Mouse (Mus musculus) midbrain, embryonic 16.5 days (tissue): ENCODE results near the gene Stc2. TPM values are rescaled to one million over a fixed set of nuclear protein-coding genes. Genes with fewer than 3 reads are reported as not detected.

ENCODE experiments used
- ATAC-seq: fragments of 200-750 bp; cut with Nextera tagmentation; 2 replicates; pipeline ENCODE4 v1.8.0; 2017; ENCODE audit warnings: moderate TSS enrichment
- H3K27ac ChIP-seq: fragments of 300-500 bp; sonication (generic); 2 replicates; pipeline ENCODE4 v1.5.1; 2014; ENCODE audit warnings: mild to moderate bottlenecking, low read length, mixed read lengths
- H3K27me3 ChIP-seq: fragments of 300-500 bp; sonication (generic); 2 replicates; pipeline ENCODE4 v1.6.1; 2014; ENCODE audit warnings: low read depth, low read length, mixed read lengths; ENCODE audit not compliant: control insufficient read depth, insufficient read depth
- H3K36me3 ChIP-seq: fragments of 300-500 bp; sonication (generic); 2 replicates; pipeline ENCODE4 v1.6.1; 2014; ENCODE audit warnings: mild to moderate bottlenecking, low read length, moderate library complexity, mixed read lengths; ENCODE audit not compliant: control insufficient read depth, insufficient read depth
- H3K4me1 ChIP-seq: fragments of 300-500 bp; sonication (generic); 2 replicates; pipeline ENCODE4 v1.6.1; 2014; ENCODE audit warnings: mild to moderate bottlenecking, low read length, mixed read lengths; ENCODE audit not compliant: control insufficient read depth, insufficient read depth
- H3K4me2 ChIP-seq: fragments of 300-500 bp; sonication (generic); 2 replicates; pipeline ENCODE4 v1.6.1; 2014; ENCODE audit warnings: mild to moderate bottlenecking, low read length, mixed read lengths
- H3K4me3 ChIP-seq: fragments of 300-500 bp; sonication (generic); 2 replicates; pipeline ENCODE4 v1.5.1; 2014; ENCODE audit warnings: low read depth, mild to moderate bottlenecking, low read length, moderate library complexity, mixed read lengths
- H3K9ac ChIP-seq: fragments of 300-500 bp; sonication (generic); 2 replicates; pipeline ENCODE4 v1.6.1; 2014; ENCODE audit warnings: low read depth, low read length, mixed read lengths
- H3K9me3 ChIP-seq: fragments of 300-500 bp; sonication (generic); replicated peaks from 2 replicates; pipeline ENCODE4 v1.6.1; 2014; ENCODE audit warnings: mild to moderate bottlenecking, low read length, mixed read lengths; ENCODE audit not compliant: control insufficient read depth, poor library complexity, severe bottlenecking
- WGBS: fragments of 180-500 bp; shearing (Covaris S2); extraction: QIAGEN DNeasy Blood & Tissue Kit; methylation state at CpG from one replicate; pipeline ENCODE4 v1.1.7; 2014; 5-methylcytosine and 5-hydroxymethylcytosine counted together
- polyA plus RNA-seq: library from polyadenylated mRNA; unstranded; fragments of >200 nt; fragmentation: Nextera tagmentation; extraction: Ambion mirVana; gene quantifications from 2 replicates; pipeline ENCODE4 v1.2.1, GENCODE M21; 2015

Stc2 gene
- polyA plus RNA-seq, 1 experiment from 2014 or later = 1.1 TPM

DNA sequence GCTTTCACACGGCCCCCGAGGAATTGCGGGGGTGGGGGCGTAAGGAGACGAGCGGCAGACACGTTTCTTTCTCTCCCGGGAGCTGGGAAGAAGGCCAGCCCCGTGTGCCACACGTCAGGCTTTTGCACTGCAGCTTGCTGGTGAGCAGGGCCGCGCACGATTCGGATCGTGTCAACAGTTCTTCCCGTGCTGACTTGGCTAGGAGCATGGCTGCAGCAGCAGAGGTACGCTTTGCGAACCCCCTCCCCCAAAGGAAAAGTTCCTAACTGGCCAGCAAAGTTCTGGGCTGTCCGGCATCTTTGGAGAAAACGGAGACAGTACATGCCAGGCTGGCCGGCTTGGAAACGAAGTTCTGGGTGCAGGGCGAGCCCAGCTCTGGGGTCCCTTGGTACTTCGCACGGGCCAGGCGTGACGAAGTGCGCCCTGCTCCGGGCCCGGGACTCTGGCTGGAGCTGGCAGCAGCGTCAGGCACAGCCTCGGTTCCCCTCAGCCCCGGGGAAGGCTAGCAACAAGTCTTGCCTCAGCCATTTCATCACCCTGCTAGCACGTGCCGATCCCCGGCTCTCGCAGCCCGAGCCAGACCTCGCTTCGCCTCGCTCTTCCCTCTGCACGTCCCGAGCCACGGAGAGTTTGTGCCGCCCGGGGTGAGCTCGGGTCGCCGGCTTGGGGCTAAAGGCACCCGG, 768 bp downstream of the Stc2 start:
- H3K27ac ChIP-seq = peak overlapping the region; percentile 38; the same call in 1 of the 2 replicates
- under 1% methylated on average over 49 of the region's 50 CpGs for WGBS
- H3K4me3 ChIP-seq = peak overlapping the region; percentile 73
- no peaks in the 10 kb centered on the region for H3K36me3 ChIP-seq
- H3K9me3 ChIP-seq = no peaks in the 10 kb centered on the region
- peaks cover 20% of the 10 kb centered on the region for H3K27me3 ChIP-seq
- ATAC-seq = peak; percentile 78
- H3K4me1 ChIP-seq = peaks cover 16% of the 10 kb centered on the region
- peak overlapping the region; percentile 73 for H3K9ac ChIP-seq
- peak overlapping the region; percentile 100 for H3K4me2 ChIP-seq

DNA sequence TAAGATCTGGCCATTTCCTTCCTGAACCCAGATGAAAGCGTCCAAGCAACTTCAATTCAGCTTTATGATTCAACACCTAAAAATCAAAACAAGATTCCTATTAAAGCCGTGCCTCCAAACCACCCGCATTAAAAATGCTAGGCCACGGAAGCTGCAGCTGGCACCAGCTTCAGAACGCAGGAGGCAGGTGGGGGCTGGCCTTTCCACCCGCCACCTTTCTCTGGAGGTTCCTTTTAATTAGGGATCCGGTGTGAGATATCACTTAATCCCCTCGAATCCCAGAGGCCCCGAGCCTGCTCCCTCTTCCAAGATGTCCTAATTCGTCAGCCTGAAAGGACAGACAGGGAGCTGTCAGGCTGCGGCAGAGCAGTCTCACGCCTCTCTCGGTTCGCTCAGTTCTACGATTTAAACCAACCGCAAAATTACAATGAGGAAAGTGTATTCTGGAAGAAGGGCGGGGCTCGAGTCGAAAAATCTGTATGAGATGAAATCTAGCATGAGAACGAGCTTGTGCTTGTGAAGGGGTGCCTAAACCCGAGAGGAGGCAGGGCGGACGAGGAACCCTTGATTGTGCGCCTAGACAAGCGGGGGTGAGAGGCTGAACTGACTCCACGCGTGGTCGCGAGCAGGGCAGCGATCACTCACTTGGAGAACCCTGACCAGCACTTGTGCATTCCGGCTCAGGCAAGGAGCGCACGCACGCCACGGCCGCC, 1.5 kb downstream of the Stc2 start:
- H3K27me3 ChIP-seq = peaks cover 20% of the 10 kb centered on the region
- no peak overlapping the region for H3K27ac ChIP-seq
- H3K4me3 ChIP-seq = peak overlapping the region; percentile 73
- peak overlapping the region; percentile 100 for H3K4me2 ChIP-seq
- no peaks in the 10 kb centered on the region for H3K9me3 ChIP-seq
- peak; percentile 36 for ATAC-seq
- H3K4me1 ChIP-seq = peaks cover 16% of the 10 kb centered on the region
- no peaks in the 10 kb centered on the region for H3K36me3 ChIP-seq
- H3K9ac ChIP-seq = peak overlapping the region; percentile 73
- WGBS = 1% methylated on average over 36 of the region's 36 CpGs

DNA sequence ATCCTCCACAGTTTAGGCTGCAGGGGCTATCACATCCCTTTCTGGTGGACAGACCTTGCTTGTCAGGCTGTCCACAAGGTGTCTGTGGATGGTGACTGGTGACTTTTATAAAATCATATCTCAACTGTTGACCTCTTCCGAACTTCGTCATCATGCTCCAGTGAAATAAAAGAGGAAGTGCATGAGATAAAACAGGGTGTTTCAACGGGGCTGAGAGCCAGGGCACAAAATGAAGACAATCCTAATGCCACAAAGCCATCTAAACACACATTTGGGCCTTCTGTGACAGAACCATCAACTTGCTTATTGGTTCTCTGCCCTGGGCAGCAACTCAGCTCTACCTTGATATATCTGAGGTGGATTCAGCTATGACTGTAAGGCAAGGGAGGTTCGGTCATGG, 3.0 kb downstream of the Stc2 start:
- ATAC-seq = no peak

DNA sequence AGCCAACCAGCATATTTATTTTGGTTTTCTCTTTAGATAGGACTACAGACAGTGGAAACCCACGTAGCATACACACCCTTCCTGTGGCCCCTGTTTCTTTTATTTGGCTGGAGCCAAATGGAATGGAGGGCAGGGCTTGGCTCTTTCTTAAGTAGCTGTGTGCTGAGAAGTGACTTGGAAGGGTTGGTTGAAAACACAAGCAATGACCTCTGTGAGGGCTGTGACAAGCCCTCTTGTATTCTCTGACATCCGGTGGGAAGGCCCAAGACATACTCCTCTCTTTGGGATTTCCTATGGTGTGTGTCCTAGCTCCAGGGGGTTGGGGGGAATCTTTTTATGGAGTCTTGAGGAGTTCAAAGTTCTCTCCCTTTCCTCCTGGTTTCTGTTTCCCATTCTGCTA, 3.5 kb downstream of the Stc2 start:
- 80% methylated on average over 2 of the region's 2 CpGs for WGBS
- H3K9me3 ChIP-seq = no peaks in the 10 kb centered on the region
- H3K36me3 ChIP-seq = no peaks in the 10 kb centered on the region
- no peak overlapping the region for H3K4me3 ChIP-seq
- ATAC-seq = no peak
- peaks cover 15% of the 10 kb centered on the region for H3K4me1 ChIP-seq
- no peak overlapping the region for H3K9ac ChIP-seq
- H3K4me2 ChIP-seq = no peak overlapping the region
- peaks cover 10% of the 10 kb centered on the region for H3K27me3 ChIP-seq
- no peak overlapping the region for H3K27ac ChIP-seq

More for the DNA sequence above, 3.0 kb downstream of the Stc2 start:
- Histone ChIP-seq H3K4me3 (no peak overlapping the region), H3K36me3 (no peaks in the 10 kb centered on the region), H3K27me3 (peaks cover 14% of the 10 kb centered on the region), H3K9me3 (no peaks in the 10 kb centered on the region), H3K27ac (no peak overlapping the region), H3K9ac (no peak overlapping the region), H3K4me1 (peaks cover 16% of the 10 kb centered on the region), H3K4me2 (no peak overlapping the region)
- WGBS = 93% methylated on average over 4 of the region's 4 CpGs

DNA sequence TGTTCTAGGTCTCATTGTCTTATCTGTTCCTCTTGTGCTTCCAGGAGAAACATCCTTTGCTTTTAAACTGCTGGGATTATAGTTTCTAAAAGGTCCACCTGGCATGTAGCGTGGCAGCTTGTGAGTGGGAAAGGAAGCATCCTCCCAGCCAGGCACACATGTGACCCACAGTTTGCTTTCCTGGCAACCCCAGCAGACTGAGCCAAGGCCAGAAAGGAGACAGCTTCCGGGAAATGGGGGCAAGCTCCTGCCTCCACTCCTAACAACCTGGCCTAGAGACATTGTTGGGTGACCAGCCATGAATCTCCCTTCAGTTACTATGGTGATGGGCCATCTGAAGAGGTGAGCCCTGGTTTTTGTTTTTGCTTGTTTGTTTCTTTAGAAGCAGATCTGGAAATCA, 3.9 kb downstream of the Stc2 start:
- ATAC-seq = no peak
- WGBS = 84% methylated on average over 2 of the region's 2 CpGs

DNA sequence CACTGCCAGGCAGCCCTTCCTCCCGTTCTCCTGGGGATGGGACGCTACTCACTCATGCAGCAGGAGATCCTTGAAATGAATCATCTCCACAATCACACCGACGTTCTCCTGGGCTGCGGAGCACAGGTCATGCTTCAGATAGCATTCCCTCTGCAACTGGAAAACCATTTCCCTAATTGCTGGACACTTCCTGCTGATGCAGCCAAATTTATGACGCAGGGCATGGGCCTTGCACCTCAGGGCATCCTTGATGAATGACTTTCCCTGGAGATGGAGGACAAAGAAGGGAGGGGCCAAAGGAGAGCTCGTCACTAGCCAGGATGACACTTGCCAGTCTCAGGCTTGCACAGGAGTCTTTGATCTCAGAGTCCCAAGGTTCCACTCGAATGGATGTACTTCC, 4.6 kb downstream of the Stc2 start:
- 75% methylated on average over 8 of the region's 8 CpGs for WGBS
- Histone ChIP-seq H3K27me3 (no peaks in the 10 kb centered on the region), H3K9me3 (no peaks in the 10 kb centered on the region), H3K4me1 (peaks cover 3% of the 10 kb centered on the region), H3K4me3 (no peak overlapping the region), H3K27ac (no peak overlapping the region), H3K4me2 (no peak overlapping the region), H3K36me3 (no peaks in the 10 kb centered on the region), H3K9ac (no peak overlapping the region)
- ATAC-seq = no peak

More for the DNA sequence above, 3.9 kb downstream of the Stc2 start:
- no peak overlapping the region for H3K4me2 ChIP-seq
- no peak overlapping the region for H3K27ac ChIP-seq
- H3K9ac ChIP-seq = no peak overlapping the region
- H3K9me3 ChIP-seq = no peaks in the 10 kb centered on the region
- no peaks in the 10 kb centered on the region for H3K36me3 ChIP-seq
- H3K27me3 ChIP-seq = peaks cover 6% of the 10 kb centered on the region; the same call in 1 of the 2 replicates
- peaks cover 10% of the 10 kb centered on the region for H3K4me1 ChIP-seq
- no peak overlapping the region for H3K4me3 ChIP-seq

DNA sequence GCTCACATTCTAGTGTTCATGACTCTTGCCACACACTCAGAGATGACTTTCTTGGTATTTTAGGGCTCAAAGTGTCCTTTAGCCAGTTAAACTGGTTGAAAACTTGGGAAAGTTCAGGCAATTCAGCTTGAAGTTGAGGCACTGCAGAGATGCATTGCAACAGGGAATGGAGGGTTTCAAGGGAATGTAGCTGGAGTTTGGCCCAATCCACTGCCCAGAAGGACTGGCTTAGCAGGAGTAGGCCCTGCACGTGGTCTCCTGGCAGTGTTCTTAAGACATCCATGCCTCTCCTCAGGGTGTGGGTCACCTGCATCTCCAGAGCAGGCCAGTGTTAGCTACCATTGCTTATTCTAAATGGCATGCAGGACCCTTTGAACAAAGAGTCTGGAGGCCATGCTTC, 7.0 kb downstream of the Stc2 start:
- Histone ChIP-seq H3K4me2 (no peak overlapping the region), H3K27ac (no peak overlapping the region), H3K4me3 (no peak overlapping the region), H3K9ac (no peak overlapping the region), H3K4me1 (no peaks in the 10 kb centered on the region), H3K27me3 (no peaks in the 10 kb centered on the region), H3K9me3 (no peaks in the 10 kb centered on the region), H3K36me3 (no peaks in the 10 kb centered on the region)
- WGBS = 86% methylated on average over 1 of the region's 1 CpGs
- no peak for ATAC-seq

DNA sequence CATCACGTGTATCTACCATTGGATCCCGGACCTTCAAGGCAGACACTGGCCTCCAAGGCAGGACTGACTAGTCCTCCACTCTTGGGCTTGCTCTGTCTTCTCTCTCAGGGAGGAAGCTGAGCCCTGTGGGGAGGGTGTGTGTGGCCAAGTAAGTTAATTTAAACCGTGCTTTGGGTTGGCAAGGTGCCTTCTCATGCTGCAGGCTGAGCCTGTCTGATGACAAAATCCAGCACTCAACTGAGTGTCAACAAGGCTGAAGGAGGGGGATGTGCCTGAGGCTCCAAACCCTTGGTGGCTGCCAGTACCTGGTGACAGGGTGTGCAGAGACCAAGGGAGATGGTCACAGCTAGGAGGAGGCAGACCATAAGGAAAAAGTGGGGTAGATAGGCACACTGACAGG, 7.5 kb downstream of the Stc2 start:
- Histone ChIP-seq H3K9ac (no peak overlapping the region), H3K4me1 (no peaks in the 10 kb centered on the region), H3K36me3 (no peaks in the 10 kb centered on the region), H3K27ac (no peak overlapping the region), H3K4me2 (no peak overlapping the region), H3K4me3 (no peak overlapping the region), H3K27me3 (no peaks in the 10 kb centered on the region), H3K9me3 (no peaks in the 10 kb centered on the region)
- ATAC-seq = no peak
- 78% methylated on average over 3 of the region's 3 CpGs for WGBS

DNA sequence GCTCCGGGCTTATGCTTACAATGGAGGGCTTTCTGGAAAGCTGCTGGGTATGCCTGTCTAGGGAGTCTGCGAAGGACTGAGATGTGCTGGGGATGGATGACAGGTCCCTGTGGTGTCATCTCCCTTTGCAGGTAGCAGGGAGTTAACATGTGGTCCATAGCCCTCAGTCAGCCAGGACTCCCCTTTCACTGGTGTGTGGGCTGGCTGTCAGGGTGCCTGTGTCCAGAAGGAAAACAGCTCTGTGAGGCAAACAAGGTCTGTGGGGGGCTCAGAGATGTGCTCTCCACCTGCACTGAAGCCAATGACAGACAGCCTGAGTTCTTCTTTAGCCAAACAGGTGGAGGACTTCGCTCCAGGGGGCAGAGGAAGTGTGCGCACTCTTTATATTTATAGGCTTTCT, 8.8 kb downstream of the Stc2 start:
- no peaks in the 10 kb centered on the region for H3K27me3 ChIP-seq
- no peak overlapping the region for H3K27ac ChIP-seq
- H3K4me3 ChIP-seq = no peak overlapping the region
- H3K9me3 ChIP-seq = no peaks in the 10 kb centered on the region
- WGBS = 95% methylated on average over 4 of the region's 4 CpGs
- no peaks in the 10 kb centered on the region for H3K4me1 ChIP-seq
- H3K4me2 ChIP-seq = no peak overlapping the region
- no peak for ATAC-seq
- no peak overlapping the region for H3K9ac ChIP-seq
- H3K36me3 ChIP-seq = no peaks in the 10 kb centered on the region
